Mouse (Mus musculus): ENCODE measurements around the gene Ap1m2.
A peak's percentile ranks its signal among the peaks of the same experiment; 100 is the strongest.
"Not testable (repeated sequence)": the region's sequence is repeated elsewhere in the genome, so short reads cannot be mapped to it uniquely, and the experiment has no call there.

The Ap1m2 gene

DNA sequence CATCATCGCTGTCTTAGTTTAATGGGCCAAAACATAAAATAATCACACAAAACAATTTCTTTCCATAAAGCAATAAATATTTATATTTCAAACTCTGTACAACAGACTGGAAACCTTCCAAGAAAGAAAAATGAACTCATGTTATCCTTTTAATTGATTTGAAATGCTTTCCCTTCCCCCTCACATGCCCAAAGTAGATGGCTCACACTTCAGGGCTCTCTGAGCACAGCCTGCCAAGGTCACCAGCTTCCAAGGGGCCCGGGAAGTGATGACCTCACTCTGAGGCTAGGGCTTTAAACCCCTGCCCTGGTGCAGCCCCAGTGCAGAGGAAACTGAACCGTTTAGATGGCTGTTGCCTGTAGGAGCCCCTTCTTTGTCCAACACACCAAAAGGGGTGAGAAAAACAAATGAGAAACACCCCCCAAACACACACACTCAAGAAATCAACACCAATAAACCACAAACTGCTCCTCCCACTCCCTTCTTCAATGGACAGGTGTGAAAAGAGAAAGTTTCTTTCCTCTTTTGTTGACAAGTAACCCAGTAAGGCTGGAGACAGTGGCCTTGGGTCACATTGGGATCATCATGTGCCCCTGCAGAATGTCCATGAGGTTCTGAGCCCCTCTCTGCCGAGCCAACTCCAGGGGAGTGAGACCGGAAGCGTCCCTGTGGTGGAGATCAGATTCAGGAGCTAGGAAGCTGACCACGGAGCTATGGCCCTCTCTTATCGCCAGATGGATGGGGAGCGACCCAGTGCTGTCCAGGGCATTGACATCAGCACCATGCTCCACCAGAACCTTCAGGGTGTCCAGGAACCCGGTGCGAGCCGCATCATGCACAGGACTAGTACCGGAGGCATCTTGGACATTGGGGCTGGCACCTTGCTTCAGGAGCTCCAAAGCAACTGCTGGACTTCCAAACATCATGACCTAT lies 23.5 kb downstream of the Ap1m2 start:
- peak in 1 of 2 experiments; percentile 36 for DNase-seq

- DNase-seq, result peak; percentile 98
Observed at GRCm38 (mm10) chr9:21287571-21288402, 24.4 kb downstream of the Ap1m2 start, which contains the start of gene Kri1. TSS of gene Kri1 (minus strand) at chr9:21287969.

DNA sequence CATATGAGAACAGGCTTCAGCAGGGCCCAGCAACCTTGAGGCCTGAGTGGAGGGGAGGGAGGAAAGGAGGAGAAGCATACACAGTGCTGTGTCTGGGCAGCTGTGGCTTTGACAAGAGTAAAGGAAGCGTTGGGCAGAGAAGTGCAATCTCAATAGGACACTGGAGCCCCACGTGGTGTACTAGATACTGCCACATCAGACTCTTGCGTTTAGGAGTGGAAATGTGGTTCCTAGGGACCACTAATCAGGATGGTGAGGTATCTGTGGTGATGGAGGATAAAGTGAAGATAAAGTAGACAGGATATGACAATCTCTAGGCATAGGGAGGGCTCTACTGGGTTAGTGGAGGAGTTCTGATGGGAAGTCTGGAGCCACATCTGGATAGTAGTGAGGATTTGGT lies 25.4 kb downstream of the Ap1m2 start:
- DNase-seq, result no peak

DNA sequence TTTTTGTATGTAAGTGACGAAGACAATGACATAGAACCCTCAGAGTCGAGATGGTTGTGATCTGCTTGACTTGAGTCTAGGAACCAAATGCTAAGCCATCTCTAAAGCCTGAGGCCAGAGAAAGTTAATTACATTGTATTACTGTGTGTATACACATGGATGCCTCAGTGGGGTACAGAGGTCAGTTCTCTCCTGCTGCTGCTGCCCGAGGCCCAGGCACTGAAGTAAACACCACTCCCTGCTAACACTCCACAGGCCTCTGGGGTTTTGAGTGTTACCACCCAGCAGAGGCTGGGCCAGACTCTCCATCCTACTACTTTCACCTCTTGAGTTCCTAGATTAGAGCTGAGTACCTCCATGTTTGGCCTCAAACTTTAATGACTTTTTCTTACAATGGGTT lies 28.1 kb downstream of the Ap1m2 start:
- DNase-seq, result no peak

- no peak for DNase-seq
Observed at GRCm38 (mm10) chr9:21283591-21283990, 28.5 kb downstream of the Ap1m2 start.

GRCm38 (mm10) chr9:21277776-21278175 lies 34.4 kb downstream of the Ap1m2 start:
- no peak for DNase-seq

DNA sequence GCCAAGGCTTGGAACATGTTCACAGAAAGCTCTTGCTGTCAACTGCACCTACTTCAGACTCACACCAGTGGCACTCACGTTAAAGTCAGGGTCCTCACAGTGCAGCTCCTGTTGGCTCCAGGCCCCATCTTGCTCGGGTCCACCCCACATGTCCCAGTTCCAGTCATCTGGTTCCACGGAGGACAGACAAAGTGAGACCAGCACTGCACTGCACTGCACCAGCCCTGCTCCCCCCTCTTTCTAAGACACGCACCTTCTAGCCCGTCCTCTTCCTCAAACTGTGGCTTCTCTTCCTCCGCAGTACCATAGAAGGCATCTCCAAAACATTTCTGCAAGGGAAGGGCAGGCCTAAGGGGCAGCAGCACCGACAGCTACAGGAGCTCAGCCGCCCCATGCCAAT lies 35.8 kb downstream of the Ap1m2 start:
- DNase-seq, result no peak

DNA sequence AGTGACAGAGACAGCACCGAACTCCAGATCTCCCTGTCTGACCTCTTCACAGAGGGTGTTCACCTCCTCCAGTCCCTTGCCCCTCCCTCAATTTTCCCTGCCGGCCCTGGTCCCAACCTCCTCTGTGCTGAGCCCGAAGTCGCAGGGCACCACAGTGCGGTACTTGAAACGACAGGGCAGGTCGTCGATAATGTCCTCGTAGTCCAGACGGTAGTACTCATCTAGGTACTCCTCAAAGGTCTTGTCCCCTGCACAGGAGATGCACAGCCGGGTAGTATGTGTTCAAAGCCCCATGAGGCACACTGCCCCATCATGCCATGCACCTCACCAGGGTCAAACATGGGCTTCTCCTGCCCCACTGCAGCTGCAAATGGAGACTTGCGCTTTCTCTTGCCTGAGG lies 36.4 kb downstream of the Ap1m2 start:
- no peak for DNase-seq

DNA sequence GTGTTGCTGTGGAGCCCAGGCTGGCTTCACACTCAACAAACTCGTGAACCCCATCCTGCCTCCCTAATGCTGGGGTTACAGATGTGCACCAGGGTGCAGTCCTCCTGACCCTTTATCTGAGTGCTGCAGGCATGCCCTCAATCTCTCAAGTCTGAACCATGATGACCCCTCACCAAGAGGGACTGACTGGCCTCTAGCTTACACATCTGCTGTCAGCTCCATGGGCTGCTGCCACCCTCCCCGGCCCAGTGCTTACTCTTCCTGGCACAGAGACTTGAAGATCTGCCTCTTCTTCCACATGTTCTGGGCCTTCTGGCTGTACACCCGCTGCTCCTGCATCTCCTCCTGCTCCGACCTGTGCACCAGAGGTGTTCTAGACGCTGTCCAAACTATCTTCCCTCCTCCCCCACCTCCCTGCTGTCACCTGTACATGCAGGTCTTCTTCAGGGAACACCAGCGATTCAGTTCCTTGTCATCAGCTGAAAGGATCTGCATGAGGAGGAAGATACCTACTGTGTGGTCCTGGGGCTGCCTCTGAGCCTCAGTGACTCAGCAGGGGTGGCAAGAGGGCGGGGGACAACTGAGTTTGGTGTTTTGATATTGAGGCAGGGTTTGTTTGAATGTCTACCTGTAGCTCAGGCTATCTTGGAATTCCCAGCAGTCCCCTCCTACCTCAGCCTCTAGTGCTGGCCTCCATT lies 37.0 kb downstream of the Ap1m2 start:
- no peak for DNase-seq

GRCm38 (mm10) chr9:21274336-21274735 lies 37.8 kb downstream of the Ap1m2 start:
- DNase-seq, result no peak

GRCm38 (mm10) chr9:21273520-21274228 lies 38.5 kb downstream of the Ap1m2 start:
- DNase-seq, result no peak

- no peak for DNase-seq
Observed at GRCm38 (mm10) chr9:21273094-21273493, 39.0 kb downstream of the Ap1m2 start.

DNA sequence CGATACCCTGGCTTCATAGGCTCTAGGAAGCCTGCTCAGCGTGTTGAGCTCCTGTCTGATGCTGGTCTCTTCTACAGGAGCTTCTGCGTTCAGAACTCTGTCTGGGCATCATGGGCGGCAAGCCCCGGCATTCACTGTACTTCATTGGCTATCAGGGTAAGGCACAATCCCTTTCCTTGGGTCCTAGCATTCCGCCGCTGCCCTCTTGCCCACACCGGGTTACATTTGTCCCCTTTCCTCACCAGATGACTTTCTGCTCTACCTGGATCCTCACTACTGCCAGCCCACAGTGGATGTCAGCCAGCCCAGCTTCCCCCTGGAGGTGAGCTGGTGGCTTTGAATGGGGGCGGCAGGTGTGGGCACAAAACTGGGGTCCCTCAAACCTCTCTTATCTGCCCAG lies 39.7 kb downstream of the Ap1m2 start:
- no peak for DNase-seq

DNA sequence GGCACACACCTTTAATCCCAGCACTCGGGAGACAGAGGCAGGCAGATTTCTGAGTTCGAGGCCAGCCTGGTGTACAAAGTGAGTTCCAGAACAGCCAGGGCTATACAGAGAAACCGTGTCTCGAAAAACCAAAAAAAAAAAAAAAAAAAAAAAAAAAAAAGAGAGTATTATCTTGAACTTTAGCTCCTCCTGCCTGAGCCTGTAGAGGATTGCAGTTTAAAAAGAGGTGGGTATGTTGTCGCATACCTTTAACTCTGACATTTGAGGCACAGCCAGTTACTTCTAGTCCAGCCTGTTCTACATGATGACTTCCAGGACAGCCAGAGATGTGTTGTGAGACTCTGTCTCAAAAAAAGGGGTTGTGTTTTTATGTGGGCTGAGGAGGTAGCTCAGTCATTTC lies 42.5 kb downstream of the Ap1m2 start:
- DNase-seq, result not testable (repeated sequence)

- no peak for DNase-seq
Observed at GRCm38 (mm10) chr9:21268305-21268704, 43.8 kb downstream of the Ap1m2 start.

- DNase-seq, result no peak
Observed at GRCm38 (mm10) chr9:21266889-21267288, 45.2 kb downstream of the Ap1m2 start.

DNA sequence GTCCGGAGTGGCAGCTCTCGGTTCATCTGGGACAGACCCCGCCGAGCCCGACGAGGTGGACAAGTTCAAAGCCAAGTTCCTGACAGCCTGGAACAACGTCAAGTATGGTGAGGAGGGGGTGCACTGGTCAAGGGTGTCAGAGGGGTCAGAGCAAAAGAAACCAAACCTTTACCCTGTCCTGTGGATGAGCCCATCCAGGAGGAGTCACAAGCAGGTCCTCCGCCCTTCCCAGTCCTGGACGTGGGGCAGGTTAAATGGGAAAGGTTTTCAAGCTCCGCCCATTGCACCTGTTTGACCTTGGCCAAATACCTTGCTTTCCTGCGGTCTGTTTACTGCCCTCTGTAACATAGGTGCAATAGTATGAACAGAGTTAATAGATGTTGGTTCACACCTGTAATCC lies 46.5 kb downstream of the Ap1m2 start:
- no peak for DNase-seq

DNA sequence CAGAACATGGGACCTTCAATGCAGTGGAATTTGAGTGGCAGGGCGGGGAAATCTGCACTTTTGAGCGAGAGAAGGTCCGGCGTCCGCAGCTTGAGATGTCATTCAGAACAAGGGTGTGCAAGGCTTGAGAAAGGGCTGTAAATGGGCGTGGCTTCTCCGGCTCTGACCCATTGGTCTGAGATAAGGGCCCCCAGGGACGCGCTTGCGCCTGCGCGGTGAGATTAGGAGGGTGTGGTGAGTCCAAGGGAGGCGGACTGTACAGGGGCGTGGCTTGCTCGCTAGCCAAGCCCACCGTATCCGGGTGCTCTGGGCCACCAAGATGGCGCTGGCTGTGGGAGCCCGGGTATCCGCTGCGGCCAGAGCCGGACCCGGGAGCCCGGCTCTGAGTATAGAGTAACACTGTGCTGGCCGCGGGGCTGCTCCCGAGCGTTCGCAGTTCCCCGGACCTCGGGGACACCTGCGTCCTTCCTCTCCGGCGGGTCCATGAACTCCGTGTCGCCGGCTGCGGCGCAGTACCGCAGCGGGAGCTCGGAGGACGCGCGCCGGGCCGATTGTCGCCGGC lies 47.1 kb downstream of the Ap1m2 start, which contains the start of gene Atg4d:
Atg4d (plus strand) TSS at position 294 of the 562 bp plus-strand sequence.
- peak; percentile 100 for DNase-seq

DNA sequence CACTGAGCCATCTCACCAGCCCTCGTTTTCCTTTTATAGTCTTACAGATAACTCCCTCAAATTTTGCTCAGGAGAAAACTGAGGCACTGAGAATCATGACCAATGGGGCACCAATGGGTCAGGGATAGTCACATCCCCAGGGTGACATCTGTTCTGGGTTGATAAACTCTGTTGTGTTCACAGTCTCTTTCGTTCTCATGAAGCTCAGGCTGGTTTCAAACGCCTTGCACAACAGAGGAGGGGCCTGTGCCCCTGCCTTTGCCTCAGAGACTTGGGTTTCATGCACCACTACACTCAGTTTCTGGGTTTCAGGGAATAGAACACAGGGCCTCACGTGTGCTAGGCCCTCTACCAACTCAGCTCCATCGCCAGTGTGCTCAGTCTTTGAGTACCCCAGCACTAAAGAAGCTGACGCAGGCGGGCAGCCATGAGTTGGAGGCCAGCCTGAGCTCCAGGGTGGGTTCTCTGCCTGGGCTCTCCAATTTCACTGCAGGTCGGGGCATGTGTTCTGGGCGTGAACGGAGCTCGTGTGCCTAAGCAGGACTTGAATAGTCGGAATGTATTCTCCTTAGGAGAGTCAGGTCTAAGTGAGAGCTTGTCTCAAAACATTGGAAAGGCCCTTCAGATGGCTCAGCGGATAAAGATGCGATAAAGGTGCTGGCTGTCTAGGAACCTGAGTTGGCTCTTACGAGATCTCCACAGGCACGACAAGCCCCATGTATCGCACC lies 47.7 kb downstream of the Ap1m2 start:
- DNase-seq, result peak in 1 of 2 experiments; percentile 43

DNA sequence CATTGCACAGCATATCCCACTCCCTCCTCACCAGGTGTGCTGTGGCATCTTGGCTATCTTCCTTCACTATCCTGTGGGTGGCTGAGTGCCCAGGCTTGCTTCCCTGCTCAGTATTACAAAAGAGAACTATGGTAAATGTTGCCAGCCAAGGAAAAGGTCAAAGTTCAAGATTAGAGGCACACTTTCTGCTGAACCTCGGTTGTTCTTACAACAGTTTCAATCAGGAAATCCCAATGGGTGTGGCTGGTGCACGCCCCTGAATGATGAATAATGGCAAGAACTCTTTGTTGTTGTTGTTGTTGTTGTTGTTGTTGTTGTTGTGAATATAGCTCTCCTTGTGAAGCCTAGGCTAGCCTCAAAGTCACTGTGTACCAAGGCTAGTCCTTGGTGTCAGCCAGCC lies 50.3 kb downstream of the Ap1m2 start:
- no peak for DNase-seq

DNA sequence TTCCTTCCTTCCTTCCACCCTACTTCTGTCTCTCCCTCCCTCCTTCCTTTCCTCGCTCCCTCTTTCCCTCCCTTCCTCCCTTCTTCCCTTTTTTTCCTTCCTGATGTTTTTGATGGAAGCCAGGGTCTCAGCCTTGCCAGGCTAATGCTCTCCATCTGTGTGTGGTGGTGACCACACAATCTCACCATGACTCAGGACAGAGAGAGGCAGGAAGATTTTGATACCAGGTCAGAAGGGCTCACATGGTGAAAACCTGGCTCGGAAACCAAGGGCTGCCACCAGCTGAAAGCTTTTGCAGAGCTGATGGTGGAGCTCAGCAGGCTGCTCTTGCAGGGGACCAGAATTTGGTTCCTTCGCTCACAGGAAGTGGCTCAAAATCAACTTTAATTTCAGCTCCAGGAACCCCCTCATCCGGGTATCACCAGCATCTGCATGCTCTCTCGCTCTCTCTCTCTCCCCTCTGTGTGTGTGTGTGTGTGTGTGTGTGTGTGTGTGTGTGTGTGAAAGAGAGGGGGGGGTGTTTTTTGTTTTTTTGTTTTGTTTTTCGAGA lies 51.6 kb downstream of the Ap1m2 start:
- DNase-seq, result no peak
